Mouse (Mus musculus) left cerebral cortex, adult 9 months (tissue): Measurements from ENCODE around the gene Ocel1.

ENCODE experiments used
- DNase-seq, 2 experiments: peaks; one replicate each; pipeline ENCODE4 v3.0.0; 2022; ENCODE audit warnings: low spot score in 2 of 2

Ocel1 gene

DNA sequence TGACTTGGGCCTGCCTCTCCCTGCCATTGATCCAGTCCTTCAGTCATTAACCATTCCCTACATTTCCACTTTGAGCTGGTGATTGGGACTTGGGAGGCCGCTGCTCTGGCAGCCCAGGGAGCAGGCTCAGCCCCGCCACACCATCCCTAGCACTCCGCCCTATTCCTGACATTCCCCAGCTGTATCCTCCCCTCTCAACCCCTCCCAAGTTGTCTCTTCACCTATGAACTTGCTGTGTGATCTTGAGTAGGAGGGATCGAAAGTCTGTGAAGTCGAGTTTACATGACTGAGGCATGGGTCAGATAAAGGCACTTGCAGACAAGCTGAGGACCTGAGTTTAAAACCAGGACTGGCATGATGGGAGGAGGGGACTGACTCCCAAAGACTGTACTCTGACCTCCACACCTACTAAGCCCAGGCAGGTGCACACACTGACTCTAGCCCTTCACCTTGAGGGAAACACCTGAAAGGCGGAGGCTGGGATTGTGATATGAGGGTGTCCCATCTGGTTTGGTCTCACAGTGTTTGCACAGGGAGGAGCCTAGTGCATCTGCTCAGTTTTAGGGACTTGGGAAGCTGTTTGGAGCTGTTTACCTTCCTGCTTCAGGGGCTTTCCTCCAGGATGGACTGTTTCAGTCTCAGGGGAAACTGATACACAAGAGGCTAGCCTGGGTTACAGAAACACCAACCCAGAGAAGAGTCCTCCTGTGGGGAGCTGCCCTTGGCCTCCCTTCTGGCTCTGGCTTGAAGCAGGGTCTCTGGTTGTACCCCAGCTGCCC, 32.2 kb downstream of the Ocel1 start:
- no peak for DNase-seq

DNA sequence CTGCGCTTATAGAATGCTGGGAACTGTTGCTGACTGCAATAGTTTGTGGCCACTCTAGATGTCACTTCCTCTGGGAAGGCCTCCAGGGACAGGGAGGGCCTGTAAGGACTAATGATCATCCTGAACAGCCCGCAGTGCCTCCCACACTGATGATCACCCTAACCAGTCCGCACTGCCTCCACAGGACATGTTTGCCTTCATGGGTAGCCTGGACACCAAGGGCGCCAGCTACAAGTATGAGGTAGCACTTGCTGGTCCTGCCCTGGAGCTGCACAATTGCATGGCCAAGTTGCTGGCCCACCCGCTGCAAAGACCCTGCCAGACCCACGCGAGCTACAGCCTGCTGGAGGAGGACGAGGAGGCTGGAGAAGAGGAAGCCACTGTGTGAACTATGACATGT, 32.9 kb downstream of the Ocel1 start:
- no peak for DNase-seq

DNA sequence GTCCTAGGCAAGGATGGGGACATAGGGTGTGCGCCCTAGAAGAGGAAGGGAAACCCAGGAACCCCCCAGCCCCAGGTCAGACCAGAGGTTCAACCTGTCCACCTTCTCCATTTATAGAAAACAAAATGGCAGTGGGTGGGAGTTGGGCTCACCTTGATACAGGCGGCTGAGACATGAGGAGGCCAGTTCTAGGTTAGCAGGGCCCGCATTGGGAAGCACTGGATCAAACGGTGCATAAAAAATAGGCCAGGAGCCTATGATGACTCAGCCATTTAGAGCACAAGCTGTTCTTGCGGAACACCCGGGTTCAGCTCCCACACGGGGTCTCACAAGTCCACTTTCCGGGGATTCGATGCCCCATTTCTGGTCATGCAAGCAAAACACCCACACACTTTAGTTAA, 33.9 kb downstream of the Ocel1 start:
- DNase-seq: no peak

DNA sequence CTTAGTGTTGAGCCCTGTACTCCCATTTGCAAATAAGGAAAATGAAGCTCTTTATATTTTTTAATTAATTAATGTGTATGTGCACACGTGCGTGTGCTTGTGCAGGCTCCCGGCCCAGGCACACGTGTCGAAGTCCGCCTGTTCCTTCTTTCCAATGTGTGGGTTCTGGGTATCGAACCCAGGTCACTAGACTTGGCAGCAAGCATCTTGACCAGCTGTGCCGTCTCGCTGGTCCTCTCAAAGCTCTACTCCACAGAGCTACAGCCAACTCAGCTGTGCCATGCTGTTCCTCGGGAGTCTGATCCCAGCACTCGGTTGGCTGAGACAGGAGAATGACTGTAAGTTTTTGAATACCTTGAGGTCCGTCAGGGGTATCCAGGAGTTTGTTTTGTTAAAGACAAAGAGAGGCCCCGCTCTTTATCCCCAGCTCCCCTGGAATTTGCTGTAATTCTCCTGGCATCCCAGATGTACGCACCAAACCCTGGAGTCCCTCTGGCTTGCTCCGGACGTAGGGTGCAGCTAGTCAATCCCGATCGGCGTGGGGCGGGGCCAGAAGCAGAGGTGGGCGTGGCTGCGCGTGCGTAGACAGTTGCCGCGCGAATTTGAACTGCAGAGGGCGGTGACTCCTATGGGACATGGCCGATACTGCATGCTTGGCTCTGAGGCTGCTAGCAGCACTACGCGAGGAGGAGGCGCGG, 34.5 kb downstream of the Ocel1 start, which contains the start of gene Ankle1:
Ankle1 (plus strand) TSS at position 610 of the 698 bp plus-strand sequence.
- DNase-seq: peak; percentile 79 to 95

DNA sequence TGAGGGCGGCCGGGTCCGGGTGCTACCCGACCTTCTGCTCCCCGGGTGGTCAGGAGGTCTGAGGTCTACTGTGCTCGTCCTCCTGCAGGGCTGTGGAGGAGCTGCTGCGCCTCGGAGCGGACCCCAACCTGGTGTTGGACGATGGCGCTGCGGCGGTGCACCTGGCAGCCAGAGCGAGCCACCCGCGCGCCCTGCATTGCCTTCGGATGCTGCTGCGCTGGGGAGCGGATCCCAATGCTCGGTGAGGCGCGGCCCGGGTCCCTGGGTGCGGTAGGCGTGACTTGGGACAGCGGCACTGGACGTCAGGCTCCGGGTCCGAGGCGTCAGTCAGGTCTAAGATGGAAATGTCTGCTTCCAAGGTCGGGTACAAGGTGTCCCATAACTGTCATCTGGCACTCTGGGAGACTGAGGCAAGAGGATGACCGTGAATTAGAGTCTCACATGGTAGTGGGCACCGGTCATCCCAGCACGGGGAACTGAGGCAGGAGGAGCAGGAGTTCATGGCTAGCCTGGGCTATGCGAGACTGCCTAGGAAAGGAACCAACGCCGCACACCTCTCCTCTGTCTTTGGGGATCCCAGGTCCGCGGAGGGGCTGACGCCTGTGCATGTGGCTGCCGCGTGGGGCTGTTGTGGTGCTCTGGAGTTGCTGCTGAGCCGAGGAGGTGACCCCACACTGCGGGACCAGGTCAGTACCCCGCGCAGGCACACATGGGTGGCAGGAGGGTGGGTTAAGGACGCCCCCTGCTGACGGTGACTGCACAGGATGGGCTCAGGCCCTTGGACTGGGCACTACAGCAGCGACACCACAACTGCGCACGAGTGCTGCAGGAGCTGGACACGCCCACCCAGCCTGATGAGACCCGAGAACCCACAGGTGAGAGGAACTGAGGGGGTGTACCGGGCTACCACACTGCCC, 35.3 kb downstream of the Ocel1 start:
- no peak for DNase-seq

DNA sequence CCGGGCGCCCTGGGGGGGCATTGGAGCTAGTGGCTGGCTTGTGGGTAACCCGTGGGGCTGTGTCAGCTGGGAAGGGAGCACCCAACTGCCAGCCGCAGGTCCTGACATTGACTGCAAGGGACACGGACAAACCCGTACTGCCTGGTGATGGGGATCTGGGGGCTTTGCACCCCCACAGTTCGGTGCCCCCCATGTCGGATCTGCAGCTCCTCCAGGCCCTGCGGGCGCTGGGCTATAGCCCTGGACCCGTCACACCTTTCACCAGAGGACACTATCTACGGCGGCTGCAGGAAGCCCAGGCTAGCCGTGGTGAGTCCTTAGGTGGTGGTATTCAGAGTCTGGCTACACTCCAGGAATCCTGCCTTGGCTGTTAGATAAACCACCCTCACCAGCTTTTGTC, 36.3 kb downstream of the Ocel1 start:
- DNase-seq: no peak

DNA sequence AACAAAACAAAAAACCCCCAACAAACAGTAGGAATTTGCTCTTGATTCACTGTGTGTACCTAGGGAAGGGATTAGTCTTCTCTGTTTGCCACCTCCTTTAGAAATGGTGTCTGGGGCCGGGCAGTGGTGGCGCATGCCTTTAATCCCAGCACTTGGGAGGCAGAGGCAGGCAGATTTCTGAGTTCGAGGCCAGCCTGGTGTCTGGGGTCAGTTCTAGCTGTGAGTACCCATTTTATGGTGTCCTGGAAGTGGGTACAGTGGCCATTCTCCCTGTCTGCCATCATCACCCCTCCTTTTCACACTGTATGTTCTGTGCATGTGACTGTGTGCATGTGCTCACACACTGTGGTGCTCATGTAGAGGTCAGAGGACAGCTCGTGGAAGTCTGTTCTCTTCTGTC, 37.1 kb downstream of the Ocel1 start:
- no peak for DNase-seq

DNA sequence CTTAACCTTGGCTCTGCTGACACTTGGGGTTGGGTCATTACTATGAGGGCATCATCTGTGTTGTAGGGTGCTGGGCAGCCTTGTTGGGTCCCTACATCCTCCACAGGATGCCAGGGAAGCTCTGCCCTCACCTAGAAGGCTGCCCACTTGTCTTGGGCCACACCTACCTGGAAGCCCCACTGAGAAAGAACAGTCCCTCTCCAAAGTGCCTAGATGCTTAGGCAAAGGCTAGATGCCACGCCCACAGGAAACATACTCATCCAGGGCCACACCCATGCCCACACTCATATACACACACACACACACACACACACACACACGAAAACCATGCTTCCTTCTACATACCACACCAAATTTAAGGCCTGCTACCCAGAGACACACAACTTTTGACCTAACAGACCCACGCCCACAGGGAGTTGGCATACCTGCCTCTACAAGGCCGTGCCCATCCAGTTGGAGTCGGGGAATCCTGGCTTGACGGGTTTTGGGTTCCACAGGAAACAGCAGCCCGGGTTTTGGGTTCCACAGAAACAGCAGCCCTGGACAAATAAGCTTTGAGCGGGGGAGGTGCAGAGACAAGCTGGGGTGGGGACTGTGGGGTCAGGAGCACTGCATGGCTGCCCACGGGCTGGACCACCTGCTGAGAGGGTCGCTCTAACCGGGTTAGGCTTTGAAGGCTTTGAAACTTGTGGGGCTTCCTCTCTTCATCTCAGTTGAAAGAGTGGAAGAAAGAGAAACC, 40.6 kb downstream of the Ocel1 start:
- DNase-seq: no peak

DNA sequence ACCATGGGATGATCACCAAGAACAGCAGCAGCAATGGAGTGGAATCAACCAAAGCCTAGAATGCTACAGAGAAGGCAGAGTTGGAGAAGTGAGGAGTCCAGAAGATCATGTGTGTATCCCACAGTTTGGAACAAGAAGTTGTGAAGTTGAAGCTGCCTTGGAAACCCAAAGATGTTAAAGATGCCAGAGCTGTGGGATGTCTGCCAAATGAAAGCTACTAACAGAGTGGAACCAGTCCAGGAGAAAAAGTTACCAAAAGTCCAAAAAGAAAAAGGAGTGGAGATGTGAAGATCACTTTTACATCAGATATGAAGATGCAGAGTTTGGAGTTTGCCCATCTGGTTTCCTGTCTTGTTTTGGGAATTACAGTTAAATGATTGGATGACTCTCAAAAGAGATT, 51.0 kb downstream of the Ocel1 start:
- DNase-seq: no peak
